Mouse (Mus musculus) MN1 (cell line): ENCODE results near the gene Pard3.

Experiments
- DNase-seq: peaks from one replicate; pipeline ENCODE4 v3.0.0-alpha.2; 2016; ENCODE audit warnings: low spot score

Gene Pard3

DNA sequence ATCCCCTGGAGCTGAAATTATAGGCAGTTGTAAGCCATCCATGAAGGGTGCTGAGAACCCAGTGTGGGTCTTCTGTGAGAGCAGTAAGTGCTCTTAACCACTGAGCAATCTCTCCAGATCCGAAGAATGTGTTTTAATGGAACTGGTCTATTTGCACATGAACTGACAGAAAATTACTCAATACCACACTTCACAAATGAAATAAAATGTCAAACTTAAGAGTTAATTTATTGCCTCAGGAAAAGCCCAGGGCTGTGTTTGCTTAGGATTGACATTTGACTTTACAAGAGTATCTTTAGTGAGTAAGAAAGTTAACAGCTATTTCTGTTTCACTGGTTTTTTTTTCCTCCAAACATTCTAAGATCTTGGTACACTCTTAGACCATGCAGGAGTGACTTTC is 23.7 kb downstream of the Pard3 start:
- DNase-seq = no peak

DNA sequence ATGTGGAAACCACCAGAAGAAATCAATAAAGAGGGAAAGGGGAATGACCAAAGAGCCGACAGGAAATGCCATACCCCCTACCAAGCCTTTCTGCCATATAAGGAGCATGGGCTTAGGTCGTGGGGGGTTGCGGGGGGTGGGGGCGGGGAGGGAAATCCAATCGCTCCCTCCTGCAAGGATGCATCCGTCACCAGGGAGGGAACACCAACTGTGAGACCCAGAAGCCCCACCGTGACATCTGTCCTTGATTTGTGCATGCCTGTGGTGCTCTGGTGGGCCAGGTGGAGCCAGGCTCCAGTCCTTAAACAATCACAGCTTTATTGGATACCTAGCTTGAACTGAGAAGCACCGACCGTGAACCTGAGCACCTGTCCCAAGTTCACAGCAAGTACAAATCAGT is 24.7 kb downstream of the Pard3 start:
- no peak for DNase-seq

DNA sequence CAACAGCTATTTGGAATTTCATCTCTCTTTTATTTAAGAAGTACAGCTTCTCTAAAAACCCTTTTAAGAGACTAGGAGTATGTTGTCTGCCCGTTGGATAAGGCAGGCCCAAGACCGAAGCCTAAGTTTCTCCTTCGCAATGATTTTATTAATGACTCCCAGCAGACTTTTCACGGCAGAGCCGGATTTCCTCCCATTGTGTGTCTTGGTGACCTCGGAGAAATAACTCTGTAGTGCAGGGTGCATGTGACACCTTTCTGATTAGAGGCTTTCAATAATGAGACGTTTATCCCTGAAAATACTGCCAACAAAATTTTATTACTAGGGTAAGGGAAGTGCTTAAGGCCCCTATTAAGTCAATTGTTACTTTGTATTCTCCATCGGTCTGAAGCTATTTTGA is 25.3 kb downstream of the Pard3 start:
- no peak for DNase-seq

DNA sequence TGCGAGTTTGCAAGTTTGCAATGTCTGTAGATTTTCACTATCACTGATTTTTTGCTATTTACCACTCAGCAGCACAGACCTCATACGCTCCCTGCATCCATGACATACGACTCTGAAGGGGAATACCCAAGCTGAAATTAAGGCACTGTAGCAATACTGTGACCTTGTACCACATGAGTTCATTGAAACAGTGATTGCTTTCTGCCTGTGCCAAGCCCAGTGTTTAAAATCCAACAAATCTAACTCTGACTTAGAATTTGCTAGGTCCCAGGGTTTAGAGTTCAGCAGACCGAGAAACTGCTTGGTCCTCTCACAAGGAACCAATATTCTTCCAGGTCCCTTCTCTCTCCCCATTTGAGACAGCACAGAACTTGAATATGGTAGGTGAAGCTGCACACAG is 26.7 kb downstream of the Pard3 start:
- DNase-seq = no peak

DNA sequence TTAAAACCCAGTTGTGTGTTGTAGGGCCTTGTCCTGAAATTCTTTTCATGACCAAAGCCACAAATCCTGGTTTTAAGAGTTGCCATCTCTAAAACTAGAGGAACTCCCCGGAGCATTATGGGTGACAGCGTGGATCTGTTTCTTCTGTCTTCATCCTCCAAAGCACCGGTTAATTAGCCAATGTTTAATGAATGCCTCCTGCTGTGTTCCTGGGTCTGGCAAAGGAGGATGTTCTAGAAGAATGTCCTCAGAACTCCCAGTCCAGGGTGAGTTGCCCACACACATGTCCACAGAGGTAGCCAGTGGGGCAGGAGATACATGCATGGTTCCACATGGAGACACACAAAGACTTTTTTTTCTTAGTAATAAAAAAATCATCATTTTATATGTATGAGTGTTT is 28.2 kb downstream of the Pard3 start:
- DNase-seq = peak; percentile 48

DNA sequence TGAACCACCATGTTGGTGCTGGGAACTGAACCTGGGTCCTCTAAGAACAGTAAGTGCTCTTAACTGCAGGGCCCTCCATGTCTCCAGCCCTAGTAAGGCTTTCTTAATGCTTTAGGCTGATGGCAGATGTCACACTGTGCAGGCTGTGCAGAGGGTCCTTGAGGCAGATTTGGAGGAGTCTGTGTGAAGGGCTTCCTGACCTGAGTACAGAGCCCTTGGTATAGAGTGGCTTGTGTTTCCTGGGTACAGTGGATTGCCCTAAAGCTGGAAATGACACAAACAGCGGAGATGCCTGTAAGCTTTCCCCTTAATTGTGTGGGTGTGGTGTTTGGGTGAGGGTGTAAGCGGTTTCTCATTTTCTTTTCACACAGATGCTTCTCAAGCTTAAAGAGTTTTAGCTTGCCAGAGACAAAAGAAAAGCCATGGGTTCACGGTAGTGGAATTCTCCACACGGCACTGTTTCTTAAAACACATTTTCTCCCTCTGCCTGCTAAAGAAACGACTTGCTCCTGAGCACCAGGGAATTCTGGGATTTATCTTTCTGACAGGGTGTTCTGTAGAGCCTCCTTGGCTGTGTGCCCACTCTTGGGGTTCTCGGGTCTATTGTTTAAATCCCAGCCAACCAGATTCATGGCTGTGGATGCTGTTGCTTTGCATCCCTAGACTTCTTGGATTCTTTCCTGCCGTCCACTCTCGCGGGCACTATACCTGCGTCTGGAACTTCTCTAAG is 28.9 kb downstream of the Pard3 start:
- peak; percentile 99 for DNase-seq

DNA sequence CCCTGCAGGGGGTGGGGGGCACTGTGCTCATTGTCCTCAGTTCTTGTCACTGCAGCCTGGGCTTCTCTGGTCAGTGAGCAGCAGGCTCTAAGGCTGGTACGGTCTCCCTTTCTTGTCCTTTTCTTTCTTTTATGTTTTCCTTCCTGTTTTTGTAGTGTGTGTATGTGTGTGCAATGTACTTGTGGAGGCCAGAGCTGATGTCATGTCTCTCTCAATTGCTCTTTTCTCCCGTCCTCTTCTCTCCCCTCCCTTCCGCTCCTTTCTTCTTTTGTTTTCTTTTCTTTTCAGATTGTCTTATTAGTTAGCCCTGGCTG is 29.4 kb downstream of the Pard3 start:
- no peak for DNase-seq

DNA sequence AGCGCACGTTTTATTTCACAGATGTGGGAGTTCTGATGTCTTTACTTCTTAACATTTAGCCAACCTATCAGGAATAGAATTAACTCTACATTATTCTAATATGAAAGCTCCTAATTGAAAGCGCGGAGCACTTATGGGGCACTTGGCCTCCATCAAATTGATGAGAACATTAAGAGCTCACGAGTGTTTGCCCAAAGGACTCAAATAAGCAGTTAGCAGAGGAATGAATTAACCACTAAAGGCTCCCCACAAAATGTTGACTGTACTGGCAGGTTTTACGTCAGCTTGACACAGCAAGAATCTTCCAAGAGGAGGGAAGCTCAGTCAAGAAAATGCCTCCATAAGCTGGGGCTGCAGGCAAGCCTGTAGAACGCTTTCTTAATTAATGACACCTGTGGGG is 32.1 kb downstream of the Pard3 start:
- no peak for DNase-seq

DNA sequence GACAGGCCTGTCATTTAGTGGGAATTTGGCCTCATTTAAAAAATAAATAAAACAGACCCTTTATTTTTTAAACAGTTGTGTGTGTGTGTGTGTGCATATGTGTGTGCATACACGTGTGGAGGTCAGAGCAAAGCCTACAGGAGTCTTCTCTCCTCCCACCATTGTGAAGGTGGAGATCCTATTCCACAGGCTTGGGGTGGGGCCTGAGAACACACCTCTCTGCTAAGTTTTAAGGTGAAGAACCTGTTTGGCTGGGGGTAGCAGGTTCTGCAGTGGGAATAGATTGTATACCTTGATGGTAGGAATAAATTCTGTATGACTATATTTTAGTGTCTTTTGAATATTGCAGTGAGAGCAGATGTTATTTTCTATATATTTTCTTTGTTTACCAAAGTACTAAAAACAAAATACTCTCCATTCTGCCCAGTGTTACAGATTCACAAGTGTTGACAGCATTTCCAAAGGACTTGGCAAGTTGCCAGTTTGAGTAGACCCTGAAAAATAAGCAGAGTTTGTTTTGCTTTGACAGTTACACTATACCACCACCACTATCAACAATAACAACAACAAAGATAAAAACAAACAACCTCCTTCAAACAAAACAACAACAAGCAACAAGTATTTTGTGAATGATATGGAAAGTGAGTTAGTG is 35.9 kb downstream of the Pard3 start:
- DNase-seq = peak; percentile 42

DNA sequence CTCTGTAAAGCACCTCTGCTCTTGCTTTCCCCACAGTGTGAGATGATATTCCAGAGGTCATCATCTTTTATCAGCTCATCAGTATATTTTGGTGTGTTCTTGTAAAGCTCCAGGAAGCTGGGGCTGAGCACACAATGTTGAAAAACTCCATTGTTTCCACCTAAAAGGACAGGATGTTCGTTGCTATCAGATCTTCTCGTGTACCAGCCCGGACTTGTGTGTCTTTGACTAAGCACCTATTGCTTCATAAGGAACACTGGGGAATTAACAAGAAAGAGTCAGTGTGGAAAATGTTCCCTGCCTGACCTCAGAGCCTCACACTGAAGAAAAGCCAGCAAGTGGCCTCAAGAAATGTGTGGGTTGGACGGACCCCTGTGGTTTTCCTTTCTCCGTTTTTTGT is 39.6 kb downstream of the Pard3 start:
- no peak for DNase-seq

DNA sequence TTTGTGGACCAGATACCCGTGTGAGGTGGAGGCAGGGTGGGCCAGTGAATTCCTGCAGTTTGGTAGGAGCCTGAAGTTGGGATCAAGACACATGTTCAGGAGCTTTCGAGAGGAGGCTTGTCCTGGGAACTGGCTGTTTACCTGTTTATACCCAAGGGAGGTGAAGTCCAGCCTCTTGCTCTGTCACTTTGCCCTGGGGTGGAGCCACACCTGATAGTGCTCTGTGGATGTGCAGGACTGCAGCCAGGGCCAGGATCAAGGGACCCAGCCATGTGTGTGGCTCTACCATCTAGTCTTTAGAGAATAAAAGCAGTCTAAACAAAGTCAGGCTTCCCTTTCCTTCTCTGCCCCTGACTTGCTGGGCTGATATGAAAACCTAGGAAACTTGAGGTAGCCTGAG is 40.9 kb downstream of the Pard3 start:
- no peak for DNase-seq

DNA sequence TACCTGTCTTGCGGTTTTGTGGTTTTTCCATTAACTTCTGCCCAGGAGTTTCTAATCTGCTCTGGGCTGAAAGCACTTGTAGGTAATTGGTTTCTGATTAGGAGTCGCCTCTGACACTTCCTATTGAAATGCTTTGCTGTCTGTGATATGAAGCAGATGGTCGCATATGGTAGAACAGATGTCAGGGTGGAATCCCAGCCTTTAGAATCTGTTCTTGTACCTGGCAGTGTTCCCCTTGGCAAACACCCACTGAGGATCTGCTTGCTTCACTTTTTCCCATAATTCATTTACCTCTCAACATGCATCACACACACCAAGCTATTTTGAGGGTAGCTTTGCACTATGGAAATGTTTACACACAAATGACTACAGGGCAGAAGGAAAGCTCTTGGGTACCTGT is 44.2 kb downstream of the Pard3 start:
- peak; percentile 80 for DNase-seq

DNA sequence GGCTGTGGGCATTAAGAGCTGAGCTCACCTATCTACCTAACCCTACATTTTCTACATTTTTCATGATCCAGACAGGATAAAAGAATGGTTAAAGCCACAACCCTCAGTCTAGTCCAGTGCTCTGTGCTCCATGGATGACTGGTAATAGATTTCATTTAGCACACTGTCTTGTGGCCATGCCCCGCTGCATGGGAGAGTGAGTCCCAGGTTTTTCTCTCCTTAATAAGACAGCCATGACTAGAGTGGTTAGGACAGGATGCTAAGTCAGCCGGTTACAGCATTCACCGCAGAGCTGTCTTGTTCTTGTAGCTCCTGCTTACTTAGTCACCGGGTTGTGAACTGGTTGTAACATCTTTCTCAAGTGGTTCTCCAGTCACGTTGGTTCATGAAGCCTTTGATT is 49.5 kb downstream of the Pard3 start:
- DNase-seq = no peak

DNA sequence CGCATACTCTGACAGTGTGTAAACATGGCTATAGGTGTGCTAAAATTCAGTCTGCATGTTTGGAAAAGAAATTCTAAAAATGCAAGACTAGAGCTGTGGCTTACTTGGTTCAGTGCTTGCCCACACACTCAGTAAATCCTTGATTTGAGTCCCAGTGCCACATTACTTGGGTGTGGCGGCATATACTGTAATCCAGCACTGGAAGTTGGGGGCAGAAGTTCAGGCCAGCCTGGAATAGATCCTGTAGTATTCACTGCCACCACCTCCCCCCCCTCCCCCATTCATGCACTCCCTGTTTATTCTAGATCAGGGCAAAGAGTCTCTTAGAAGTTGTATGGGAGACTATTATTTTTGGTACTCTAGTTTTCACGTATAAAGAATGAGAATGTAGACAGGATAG is 52.1 kb downstream of the Pard3 start:
- DNase-seq = no peak

DNA sequence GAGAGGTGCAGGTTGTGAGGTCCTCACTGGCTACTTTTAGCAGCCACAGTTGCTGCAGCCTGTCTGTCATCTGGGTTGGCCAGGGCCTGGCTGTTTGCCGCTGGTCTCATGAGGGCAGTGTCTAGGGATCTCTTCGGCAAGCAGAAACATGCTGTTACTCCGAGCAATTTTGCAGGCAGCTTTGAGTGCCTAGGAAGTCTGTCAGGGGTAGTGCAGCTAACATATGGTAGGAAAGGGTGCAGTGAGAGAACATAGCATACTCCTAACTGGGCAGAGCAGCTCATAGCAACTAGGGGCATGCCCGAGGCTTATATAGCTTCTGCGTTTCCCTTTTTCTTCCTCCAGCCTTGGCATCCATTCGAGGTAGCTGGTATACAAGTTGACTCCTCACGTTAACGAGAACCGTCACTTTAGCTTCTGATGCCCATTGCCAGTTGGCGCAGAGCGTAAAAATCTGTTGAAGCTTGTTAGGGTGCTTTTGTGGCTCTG is 54.7 kb downstream of the Pard3 start:
- DNase-seq = no peak

DNA sequence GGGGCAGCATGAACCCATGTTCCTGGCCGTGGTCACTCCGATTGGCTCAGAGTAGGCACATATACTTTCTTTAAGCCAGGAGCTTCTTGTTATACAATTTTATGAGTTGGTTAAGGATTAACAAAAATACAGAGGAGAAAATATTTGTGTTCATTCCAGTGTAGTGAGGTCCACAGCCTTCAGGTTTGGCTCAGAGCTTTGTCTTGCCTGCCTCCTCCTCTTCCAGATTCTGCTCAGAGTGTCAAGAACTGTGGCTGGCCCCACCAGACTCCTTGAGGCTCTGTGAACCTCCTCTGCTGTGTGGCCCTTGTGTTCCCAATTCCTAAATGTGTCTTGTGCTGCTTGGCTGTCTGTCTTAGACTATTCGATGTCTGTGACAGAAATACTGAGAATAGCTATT is 59.7 kb downstream of the Pard3 start:
- no peak for DNase-seq

DNA sequence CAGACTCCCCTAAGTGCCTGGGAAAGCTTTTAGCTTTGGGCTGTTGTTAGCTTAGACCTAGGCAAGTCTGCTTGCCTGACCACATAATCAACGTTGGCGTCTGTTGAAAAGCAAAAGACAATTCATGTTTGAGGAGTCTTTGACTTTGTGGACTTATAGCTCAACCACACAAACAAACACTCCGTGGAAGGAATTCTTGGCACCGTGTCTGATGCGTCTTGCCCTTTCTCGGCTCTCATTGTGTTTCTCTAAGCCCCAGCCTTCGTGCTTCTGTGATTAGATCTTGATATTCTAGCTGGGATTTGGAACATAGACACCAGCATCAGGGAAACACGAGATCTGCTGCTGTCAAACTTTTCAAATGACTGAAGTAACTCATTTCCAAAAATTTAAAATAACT is 61.1 kb downstream of the Pard3 start:
- DNase-seq = no peak

DNA sequence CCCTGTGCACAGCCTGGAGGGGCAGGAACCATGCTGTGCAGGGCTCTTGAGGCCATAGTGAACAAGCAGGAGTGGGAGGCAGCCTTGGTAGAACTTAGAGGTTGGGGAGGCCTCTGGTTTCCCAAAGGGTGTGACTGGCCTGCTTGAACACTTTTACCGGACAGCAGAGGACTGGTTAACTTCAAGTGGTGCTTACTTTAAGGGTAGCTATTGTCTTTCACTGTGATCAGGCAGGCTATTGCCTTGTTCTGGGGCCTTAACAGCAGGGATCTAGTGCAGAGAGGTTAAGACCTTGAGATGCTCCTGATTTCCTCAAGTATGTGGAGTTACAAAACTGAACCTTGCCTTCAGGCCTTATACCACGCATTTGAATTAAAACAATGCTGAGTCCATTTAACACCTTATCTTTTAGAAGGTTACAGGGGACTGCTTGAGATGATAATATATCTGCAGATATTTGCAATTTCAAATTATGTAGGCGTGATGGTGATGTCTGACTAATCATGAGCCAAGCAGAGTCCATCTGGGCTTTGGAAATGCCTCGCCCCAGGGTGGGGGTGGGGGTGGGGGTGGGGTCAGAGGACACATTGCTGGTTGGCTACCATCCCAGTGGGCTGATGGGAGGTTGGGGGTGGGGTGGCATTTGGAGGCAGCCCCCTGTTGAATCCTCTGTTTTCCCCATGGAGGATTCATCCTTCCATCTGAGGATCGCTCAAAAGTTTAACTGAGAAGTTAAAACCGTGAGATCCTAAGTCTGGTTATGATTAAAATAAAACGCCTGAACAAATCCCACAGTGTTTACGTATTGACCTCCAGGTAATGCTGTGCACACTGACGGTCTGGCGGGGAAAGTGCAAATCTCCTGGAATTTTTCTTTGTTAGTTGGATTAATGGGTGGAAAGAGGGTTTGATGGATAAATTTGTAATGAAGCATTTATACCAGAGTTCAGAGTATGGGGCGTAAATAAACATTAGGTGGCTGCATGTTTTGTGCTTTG is 62.3 kb downstream of the Pard3 start:
- DNase-seq = no peak

DNA sequence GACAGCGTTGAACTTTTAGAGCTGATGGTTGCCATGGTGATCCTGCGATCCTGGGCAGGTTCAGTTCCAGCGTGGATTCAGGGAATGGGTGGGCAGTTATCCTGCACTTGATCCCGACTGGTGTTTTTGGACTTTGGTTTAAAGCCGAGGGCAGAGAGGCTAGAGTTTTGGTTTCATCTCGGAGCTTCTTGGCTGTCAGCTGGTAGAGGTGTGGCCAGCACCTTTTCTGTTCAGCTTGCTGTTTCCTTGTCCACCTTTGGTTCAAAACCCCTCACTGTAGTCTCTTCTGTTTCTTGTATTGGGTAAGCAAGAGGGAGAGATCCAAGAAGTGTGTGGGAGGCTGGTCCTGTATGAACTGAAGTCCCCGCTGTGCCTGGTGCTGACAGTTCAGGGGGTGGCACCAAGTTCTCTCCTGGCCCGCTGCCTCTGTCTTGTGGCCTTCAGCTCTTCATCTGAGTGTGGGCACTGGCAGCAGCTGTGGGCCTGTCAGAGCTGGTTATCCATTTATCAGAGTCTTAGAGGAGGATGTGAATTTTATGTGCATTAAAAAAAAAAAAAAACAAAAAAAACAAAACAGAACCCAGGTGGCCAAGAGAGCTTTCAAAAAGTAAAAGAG is 65.2 kb downstream of the Pard3 start:
- no peak for DNase-seq

DNA sequence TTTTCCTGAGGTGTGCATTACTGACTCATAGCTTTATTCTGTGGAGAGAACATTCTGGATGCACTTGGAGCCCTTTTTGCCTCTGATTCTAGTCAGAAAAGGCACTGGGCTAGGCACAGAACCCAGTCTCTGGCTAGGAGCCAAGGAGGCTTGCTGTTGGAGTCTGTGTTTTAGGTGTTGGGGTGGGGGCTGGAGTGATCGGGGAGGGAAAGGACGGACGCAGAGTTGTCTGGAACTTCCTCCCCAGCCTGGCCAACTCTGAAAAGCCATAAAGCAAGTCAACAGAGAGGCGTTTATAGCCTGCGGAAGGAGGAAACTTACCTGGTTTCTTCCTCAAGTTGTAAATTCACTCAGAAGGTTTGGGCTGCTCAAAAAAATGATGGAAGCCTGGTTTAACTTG is 70.6 kb downstream of the Pard3 start:
- DNase-seq = no peak

DNA sequence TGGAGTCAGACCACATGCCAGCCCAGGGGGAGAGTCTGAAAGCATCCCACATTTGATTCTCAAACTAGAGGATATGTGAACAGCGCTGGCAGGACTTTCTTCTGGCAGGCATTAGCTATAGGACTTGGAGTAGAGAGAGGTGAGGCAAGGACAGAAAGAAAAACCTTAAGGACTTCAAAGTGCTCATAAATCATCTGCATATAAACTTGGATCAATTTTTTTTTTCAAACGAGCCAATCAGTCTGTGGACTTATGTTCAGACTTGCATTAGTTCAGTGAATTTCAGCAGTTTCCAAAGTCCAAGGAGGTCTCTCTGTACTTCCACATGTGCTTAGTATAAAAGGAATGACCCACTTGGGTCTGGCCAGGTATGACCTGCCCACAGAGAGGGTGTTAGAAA is 72.5 kb downstream of the Pard3 start:
- DNase-seq = no peak

DNA sequence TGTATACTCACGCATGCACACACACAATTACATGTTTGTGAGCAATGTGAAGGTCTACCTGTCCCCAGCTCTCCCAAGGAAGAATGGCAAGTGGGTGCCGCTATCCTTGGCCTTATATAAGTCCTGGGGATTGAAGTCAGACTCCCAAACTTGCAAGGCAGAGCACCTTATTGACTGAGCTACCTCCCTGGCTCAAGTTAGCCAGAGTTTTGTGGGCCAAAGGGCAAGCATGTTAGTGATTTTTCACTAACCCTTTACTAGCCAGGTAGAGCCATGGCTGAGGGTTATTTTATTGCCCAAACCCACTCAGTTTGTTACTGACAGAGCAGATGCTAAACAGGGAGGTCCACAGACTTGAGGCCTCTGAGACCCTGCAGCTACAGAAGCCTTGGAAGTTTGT is 73.1 kb downstream of the Pard3 start:
- DNase-seq = no peak
